Mouse (Mus musculus) ES-E14 (cell line): Measurements from ENCODE around the gene Olfr988. TPM values are rescaled to one million over a fixed set of nuclear protein-coding genes. Genes with fewer than 3 reads are reported as not detected.
"Not testable (repeated sequence)": the region's sequence is repeated elsewhere in the genome, so short reads cannot be mapped to it uniquely, and the experiment has no call there.

ENCODE experiments used
- DNase-seq: peaks from one replicate; pipeline ENCODE4 v3.0.0-alpha.2; 2013; ENCODE audit warnings: low read depth, low spot score
- H3K27ac ChIP-seq: 2 replicates; pipeline ENCODE4 v1.5.1; 2012; ENCODE audit warnings: low read depth, mild to moderate bottlenecking, low read length, moderate library complexity, mixed read lengths; ENCODE audit not compliant: poor library complexity, insufficient read depth, severe bottlenecking
- H3K36me3 ChIP-seq: 2 replicates; pipeline ENCODE4 v1.6.1; 2012; ENCODE audit warnings: mild to moderate bottlenecking, low read length, moderate library complexity, mixed read lengths; ENCODE audit not compliant: control insufficient read depth, poor library complexity, insufficient read depth, severe bottlenecking
- H3K4me1 ChIP-seq, 2 experiments: fragments of 150-350 bp in 1 of 2; sonication (generic) in 1 of 2; 2 replicates each; pipeline ENCODE4 v1.6.1; 2012; ENCODE audit warnings: low read length in 2 of 2, mild to moderate bottlenecking in 1 of 2, mixed read lengths in 1 of 2; ENCODE audit not compliant: control insufficient read depth in 2 of 2, insufficient read depth in 2 of 2, poor library complexity in 1 of 2
- H3K4me3 ChIP-seq, 2 experiments: fragments of 150-350 bp in 1 of 2; sonication (generic) in 1 of 2; 2 replicates each; pipeline ENCODE4 v1.5.1; 2012; ENCODE audit warnings: low read length in 2 of 2, low read depth in 1 of 2, mild to moderate bottlenecking in 1 of 2, mixed read lengths in 1 of 2; ENCODE audit not compliant: insufficient read depth in 1 of 2, poor library complexity in 1 of 2, severe bottlenecking in 1 of 2
- H3K9ac ChIP-seq: 2 replicates; pipeline ENCODE4 v1.6.1; 2012; ENCODE audit warnings: low read depth, mild to moderate bottlenecking, low read length, mixed read lengths; ENCODE audit not compliant: poor library complexity, insufficient read depth, severe bottlenecking
- H3K9me3 ChIP-seq: fragments of 150-350 bp; sonication (generic); 2 replicates; pipeline ENCODE4 v1.6.1; 2012; ENCODE audit warnings: low read depth, mild to moderate bottlenecking, low read length; ENCODE audit not compliant: control insufficient read depth, insufficient read depth
- CHD2 ChIP-seq: IDR thresholded peaks from 2 replicates; pipeline ENCODE4 v1.6.1; 2014; ENCODE audit warnings: mild to moderate bottlenecking, low read depth, low read length, inconsistent platforms
- HCFC1 ChIP-seq: IDR thresholded peaks from 2 replicates; pipeline ENCODE4 v1.6.1; 2012; ENCODE audit warnings: low read length, inconsistent platforms, borderline replicate concordance; ENCODE audit not compliant: insufficient read depth
- MAFK ChIP-seq: IDR thresholded peaks from 2 replicates; pipeline ENCODE4 v1.6.1; 2014; ENCODE audit warnings: mild to moderate bottlenecking, low read depth, low read length, inconsistent platforms; ENCODE audit not compliant: insufficient read depth
- ZC3H11A ChIP-seq: IDR thresholded peaks from 2 replicates; pipeline ENCODE4 v1.6.1; 2012; ENCODE audit warnings: low read depth, mild to moderate bottlenecking, inconsistent platforms, low read length, borderline replicate concordance
- ZNF384 ChIP-seq: IDR thresholded peaks from 2 replicates; pipeline ENCODE4 v1.6.1; 2012; ENCODE audit warnings: low read depth, low read length, inconsistent platforms
- in situ Hi-C, 2 experiments: fragments of 600-800 bp; cut with MboI; formaldehyde crosslinking; loops; one replicate each; pipeline ENCODE4 v1.15.1; 2025; ENCODE audit warnings: low sequenced_read_pairs in 2 of 2, inconsistent platforms in 1 of 2; ENCODE audit not compliant: unreplicated experiment in 2 of 2
- total RNA-seq: library from RNA; depleted of rRNA; stranded (reverse); fragments of 300-350 nt; gene quantifications from 2 replicates; pipeline ENCODE4 v1.2.3, GENCODE M21; 2012; rRNA removed

Olfr988 gene
- total RNA-seq: not detected in 2 replicates

DNA sequence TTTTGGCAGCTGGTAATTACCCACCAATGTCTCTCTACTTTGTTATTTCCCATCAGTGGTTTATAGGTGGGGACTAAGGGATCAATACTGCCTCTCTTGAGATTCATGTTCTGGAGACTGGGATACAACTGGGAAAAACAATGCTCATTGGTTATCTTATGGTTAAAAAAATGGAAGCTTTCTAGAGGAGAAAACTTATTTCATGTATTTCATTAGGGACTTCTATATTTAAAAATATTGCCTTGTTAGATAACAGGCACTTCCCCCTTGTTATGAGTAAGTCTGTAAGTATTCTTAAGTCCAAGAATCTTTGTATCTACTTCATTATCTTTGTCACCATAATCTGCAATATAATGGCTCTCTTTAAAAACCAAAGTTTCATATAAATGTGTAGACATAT lies at the start of gene Olfr988:
Gene Olfr988 (minus strand): TSS at position 101 of the 400 bp plus-strand sequence.
- H3K27ac ChIP-seq, H3K36me3 ChIP-seq, in situ Hi-C loops, H3K4me1 ChIP-seq, DNase-seq, H3K9ac ChIP-seq, H3K9me3 ChIP-seq, H3K4me3 ChIP-seq: not testable (repeated sequence)

DNA sequence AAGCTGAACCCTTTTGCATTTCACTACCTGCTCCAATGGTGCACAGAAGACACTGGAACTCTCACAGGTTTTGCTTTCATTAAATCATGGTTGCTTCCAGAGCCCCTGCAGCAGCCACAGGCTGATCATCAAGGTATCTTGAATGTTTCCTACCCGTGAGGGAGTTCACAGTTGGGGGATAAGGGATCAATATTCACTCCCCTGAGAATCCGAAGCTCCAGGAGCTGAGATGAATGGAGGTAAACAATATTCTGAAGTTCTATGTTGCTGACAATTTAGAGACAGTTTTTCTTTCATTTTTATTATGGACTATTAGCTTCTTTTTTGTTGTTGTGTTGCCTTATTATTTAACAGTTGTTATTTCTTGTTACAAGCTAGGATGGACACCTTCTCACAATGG lies 46.3 kb upstream of the Olfr988 start, which contains the start of gene Olfr992:
Gene Olfr992 (minus strand): TSS at position 101 of the 400 bp plus-strand sequence.
- Histone ChIP-seq H3K4me1 (no peaks in the 10 kb centered on the region), H3K9me3 (no peaks in the 10 kb centered on the region), H3K9ac (no peak within 1 kb of the TSS), H3K27ac (no peak within 1 kb of the TSS), H3K4me3 (no peak within 1 kb of the TSS), H3K36me3 (no peaks in the 10 kb centered on the region)
- in situ Hi-C loops: no loop called here
- TF ChIP-seq CHD2 (no peak), ZNF384 (no peak), ZC3H11A (no peak), HCFC1 (no peak), MAFK (no peak)
- no peak for DNase-seq

- no peak for DNase-seq
- in situ Hi-C loops: no loop called here
- Histone ChIP-seq H3K36me3 (no peaks in the 10 kb centered on the region), H3K4me1 (no peaks in the 10 kb centered on the region), H3K27ac (no peak overlapping the region), H3K4me3 (no peak overlapping the region), H3K9ac (no peak overlapping the region), H3K9me3 (no peaks in the 10 kb centered on the region)
- TF ChIP-seq CHD2 (no peak), ZNF384 (no peak)
Observed at GRCm38 (mm10) chr2:85339972-85340371, 23.1 kb downstream of the Olfr988 start.

GRCm38 (mm10) chr2:85339215-85339614 lies 23.8 kb downstream of the Olfr988 start, which contains the start of gene Olfr987:
Gene Olfr987 (minus strand): TSS chr2:85339315.
- H3K4me1 ChIP-seq, DNase-seq, H3K36me3 ChIP-seq, H3K27ac ChIP-seq, H3K9me3 ChIP-seq, H3K9ac ChIP-seq, in situ Hi-C loops, H3K4me3 ChIP-seq: not testable (repeated sequence)

GRCm38 (mm10) chr2:85319106-85319505 lies 43.9 kb downstream of the Olfr988 start:
- no peaks in the 10 kb centered on the region for H3K4me1 ChIP-seq
- no peak for DNase-seq
- H3K9me3 ChIP-seq: no peaks in the 10 kb centered on the region
- in situ Hi-C loops: no loop called here
- H3K27ac ChIP-seq: no peak overlapping the region
- H3K9ac ChIP-seq: no peak overlapping the region
- no peaks in the 10 kb centered on the region for H3K36me3 ChIP-seq
- H3K4me3 ChIP-seq: no peak overlapping the region
- no peak for TF ChIP-seq CHD2
- no peak for TF ChIP-seq HCFC1
- TF ChIP-seq ZNF384: no peak
- no peak for TF ChIP-seq ZC3H11A
- no peak for TF ChIP-seq MAFK

Other genes with a start within 250 kb of the Olfr988 start
- 0.05 and 0.40 TPM in 2 replicates for gene Aplnr, start 227.0 kb downstream of the Olfr988 start, total RNA-seq
- 0.05 and 0.36 TPM in 2 replicates for gene Lrrc55, start 166.0 kb downstream of the Olfr988 start, total RNA-seq
- gene Olfr987, start 23.9 kb downstream of the Olfr988 start, total RNA-seq: not detected in 2 replicates
- gene Olfr992, start 46.2 kb upstream of the Olfr988 start, total RNA-seq: not detected in 2 replicates
- gene Olfr993, start 51.6 kb upstream of the Olfr988 start, total RNA-seq: not detected in 2 replicates
- not detected in 2 replicates for gene Olfr994, start 73.2 kb upstream of the Olfr988 start, total RNA-seq
- gene Olfr995, start 80.4 kb upstream of the Olfr988 start, total RNA-seq: not detected in 2 replicates
- gene 4833423E24Rik, start 155.8 kb upstream of the Olfr988 start, total RNA-seq: not detected in 2 replicates
- not detected in 2 replicates for gene Olfr996, start 216.0 kb upstream of the Olfr988 start, total RNA-seq
- not detected in 2 replicates for gene Olfr998, start 225.7 kb upstream of the Olfr988 start, total RNA-seq
- not detected in 2 replicates for gene Olfr1000, start 248.7 kb upstream of the Olfr988 start, total RNA-seq